Mouse (Mus musculus) skeletal muscle tissue, adult 2 months (tissue): ENCODE measurements around the gene Btf3l4.

Experiments used
- DNase-seq: peaks from one replicate; pipeline ENCODE4 v3.0.0-alpha.2; 2012; ENCODE audit warnings: low read depth, low spot score

Btf3l4 gene

DNA sequence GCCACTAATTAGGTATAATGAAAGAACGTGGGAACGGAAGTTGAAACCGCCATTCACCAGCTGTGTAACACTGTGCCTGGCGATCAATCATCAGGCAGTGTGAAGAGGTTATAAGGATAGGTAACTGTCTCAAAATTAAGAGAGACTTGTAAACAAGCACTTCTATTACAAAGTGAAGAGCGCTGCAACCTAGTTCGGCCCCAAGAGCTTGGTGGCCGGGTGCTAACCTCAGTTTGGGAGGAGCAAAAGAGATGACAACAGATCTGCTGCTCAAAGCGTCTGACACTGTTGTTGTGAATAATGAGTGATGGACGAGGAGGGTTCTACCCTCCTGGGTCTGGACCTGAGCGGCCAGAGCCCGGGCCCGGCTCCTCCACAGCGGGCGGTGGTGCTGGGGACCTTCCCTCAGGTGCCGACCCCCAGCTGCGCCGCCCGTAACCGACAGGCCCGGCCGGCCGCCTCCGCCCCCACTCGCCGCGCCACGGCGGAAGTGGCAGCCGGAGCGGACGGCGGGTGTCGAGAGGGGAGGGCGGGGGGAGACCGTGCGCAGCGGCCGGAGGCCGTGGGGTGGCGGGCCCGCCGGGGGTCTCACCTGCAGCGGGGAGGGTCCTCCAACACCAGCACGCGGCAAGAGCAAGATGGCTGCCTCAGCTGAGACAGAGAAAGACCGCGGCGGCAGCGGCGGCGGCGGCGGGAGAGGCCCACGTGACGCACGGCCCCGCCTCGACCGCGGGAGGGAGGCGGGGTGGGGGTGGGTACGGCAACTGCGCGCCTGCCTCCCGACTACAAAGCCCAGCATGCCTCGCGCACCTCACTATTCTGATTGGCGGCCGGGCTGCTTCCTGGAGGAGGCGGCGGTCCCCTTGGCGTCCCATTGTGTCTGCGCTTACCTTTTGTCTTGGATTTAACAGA, at the start of gene Btf3l4:
Gene Btf3l4, minus strand, starts transcription at position 699 of the 912 bp plus-strand sequence.
- peak; percentile 88 for DNase-seq

DNA sequence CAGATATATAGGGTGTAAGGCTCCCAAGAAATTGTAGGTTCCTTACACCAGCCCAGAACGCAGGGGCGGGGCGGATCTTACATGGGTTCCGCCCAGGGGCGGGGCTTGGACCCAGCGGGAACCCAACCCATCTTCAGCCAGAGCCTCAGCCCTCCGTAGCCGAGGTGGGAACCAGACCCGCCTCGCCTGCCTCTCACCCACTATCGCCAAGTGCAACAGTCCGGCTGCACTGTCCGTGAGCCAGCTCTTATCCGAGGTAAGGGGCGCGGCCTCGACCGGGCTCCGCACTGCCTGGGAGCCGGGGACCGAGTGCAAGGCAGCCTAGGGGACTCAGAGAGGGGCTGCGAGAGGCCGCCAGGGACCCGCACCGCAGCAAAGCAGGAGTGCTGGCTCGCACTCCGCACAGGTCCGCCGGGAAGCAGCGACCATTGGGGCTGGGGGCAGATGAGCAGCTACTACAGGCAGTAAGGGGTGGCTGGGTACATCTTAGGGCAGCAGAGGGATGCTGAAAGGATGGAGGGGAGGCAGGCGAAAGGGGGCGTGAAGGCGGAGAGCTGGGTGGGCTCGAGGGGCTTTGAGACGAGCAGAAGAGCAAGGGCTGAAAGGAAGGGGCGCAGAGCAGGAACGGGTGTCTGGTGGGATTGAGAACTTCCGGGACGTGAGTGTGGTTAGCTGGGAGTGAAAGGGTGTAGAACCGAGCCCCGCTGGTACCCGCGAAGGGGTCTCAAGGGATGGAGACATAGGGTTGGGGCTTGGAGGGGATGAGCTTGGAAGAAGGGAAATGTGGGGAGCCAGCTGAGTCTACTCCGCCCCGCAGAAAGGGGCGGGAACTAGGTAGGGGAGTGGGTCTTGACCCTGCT, 45.8 kb upstream of the Btf3l4 start, which contains the start of gene Rab3b:
Gene Rab3b, plus strand, starts transcription at position 101 of the 860 bp plus-strand sequence.
- no peak for DNase-seq

DNA sequence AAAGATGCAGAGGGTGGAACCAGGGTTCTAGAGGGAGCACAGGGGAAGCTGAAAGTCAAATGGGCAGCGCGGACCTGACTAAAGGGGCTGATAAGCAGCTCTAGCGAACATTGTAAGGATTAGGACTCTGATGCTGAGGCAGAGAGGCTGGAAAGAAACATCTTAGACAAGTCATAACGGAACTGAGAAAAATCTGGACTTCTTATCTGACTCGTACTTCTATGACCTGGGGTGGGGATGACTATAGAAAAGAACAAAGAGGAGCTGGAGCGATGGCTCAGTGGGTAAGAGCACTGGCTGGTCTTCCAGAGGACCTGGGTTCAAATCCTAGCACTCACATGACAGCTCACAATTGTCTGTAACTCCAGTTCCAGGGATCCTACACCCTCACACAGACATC, 44.5 kb upstream of the Btf3l4 start:
- no peak for DNase-seq

DNA sequence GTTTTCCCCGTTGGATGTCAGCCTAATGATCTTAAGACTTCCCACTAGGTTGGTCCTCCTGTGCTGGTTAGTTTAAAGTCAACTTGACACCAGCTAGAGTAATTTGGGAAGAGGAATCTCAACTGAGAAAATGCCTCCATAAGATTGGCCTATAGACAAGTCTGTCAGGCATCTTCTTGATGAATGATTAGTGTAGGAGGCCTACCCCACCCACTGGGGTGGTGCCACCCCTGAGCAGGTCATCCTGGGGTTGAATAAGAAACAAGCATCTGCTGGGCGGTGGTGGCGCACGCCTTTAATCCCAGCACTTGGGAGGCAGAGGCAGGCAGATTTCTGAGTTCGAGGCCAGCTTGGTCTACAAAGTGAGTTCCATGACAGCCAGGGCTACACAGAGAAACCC, 40.3 kb upstream of the Btf3l4 start:
- no peak for DNase-seq

DNA sequence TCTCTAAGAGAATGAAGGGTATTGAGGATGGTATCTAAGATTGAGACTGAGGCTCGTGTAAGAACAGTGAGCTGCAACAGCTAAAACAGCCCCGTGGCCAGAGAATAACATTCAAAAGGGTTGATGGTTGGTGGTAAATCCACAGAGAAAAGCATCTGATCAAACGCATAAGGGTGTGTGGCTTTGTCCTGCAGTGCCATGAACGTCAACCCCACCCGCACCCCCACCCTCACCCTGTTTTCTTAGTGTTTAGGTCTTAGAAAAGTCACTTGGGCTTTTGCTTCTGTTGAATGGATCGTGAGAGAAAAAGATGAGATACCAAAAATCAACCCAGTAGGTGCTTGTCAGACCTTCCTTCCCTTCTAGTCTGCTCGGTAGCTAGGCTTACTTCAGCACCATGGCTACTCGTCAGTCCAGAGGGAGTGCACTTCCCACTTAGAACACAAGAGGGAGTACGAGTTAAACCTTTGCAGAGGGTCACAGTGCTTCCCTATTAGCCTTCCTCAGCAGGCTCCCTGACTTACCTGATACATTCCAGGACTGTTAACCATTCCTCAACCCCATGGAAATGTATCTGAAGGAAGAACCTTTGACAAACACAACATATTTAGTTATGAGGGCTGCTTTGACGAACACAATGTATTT, 36.4 kb upstream of the Btf3l4 start:
- DNase-seq: peak; percentile 74

DNA sequence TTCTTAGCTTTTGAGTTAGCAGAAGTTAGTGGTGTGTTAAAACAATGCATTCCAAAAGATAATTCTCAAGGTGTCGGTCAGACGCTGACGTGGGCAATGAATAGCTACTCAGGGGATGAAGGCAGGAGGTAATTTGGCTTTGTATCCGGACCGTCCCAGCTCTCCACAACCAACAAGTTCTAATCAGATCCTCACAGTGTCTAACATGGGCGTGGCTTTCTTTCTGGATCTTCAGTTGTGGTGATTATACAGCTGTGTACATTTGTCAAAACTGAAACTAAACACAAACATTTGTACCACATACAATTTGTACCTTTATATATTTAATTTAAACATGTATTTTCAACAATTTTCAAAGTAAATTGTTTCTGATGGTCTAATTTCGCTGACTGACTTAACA, 33.4 kb upstream of the Btf3l4 start:
- no peak for DNase-seq

DNA sequence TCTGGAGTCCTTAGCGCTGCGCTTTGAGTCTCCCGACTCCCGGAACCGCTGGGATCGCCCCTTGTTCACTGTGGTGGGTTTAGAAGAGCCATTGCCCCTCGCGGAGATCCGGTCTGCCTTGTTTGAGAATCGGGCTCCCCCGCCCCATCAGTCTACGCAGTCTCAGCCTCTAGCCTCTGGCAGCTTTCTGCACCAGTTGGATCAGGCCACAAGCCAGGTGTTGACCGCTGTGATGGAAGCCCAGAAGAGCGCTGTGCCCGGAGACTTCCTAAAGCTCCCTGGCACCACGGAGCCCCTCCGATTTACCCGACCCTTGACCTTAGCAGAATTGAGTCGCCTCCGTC, 15.1 kb upstream of the Btf3l4 start, which contains the start of gene A730015C16Rik:
Gene A730015C16Rik, minus strand, starts transcription at position 115 of the 344 bp plus-strand sequence.
- DNase-seq: peak; percentile 7

DNA sequence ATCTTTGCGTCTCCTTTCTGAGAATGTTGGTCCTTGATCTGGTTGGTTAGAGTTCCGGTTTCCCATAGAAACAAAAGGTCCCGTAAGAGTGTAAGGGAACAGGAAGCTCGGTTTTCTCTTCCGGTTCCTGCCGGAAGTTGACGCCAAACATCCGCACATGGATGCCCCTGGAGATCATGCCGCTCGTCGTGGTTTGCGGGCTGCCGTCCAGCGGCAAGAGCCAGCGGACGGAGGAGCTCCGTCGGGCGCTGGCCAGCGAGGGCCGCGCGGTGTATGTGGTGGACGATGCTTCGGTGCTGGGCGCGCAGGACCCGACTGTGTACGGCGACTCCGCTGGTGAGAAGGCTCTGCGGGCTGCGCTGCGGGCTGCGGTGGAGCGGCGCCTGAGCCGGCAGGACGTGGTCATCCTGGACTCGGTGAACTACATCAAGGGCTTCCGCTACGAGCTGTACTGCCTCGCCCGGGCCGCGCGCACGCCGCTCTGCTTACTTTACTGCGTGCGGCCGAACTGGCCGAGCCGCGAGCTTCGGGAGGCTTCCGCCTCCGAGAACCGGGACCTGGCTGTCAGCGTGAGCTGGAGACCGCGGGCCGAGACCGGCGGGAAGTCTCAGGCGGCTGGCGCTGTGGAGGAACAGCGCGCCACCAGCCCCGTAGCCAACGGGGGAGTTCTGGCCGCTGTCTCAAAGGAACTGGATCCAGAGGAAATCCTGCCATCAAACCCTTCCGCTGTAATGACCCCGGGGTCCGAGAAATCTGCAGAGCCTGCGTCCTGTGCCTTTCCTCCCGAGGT, 14.5 kb upstream of the Btf3l4 start, which contains the start of gene Kti12:
Gene Kti12, plus strand, starts transcription at position 71 of the 790 bp plus-strand sequence.
- peak; percentile 82 for DNase-seq

DNA sequence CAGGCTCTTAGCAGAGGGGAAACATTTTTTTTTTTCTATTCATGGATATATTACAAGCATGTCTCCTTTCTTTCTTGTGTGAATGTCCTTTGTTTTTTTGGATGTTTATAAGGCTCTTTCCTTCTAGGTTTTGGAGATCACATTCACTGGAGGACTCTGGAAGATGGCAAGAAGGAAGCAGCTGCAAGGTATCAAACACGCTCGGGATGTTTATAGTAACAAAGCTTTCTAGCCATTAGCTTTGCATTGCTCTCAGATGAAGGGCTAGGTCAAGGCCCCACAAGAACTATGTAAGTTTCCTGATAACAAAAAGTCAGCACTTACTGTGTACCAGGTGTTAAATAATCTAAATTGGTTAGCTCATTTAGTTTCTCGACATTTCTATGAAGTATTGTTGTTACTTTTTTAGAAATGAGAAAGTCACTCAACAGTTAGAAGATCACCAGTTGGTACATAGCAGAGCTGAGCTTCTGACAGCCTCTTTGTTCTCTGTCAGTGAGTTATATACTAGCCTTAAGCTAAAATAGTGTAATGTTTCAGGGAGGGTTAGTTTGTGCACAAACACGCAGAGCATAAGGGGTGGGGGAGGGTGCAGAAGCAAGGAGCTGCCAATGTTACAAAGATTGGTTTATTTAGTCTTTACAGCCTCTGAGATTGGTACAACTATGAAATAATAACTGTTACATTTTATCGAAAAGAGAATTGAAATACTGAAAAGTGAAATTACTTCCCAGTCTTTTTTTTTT, 12.6 kb upstream of the Btf3l4 start:
- DNase-seq: no peak

DNA sequence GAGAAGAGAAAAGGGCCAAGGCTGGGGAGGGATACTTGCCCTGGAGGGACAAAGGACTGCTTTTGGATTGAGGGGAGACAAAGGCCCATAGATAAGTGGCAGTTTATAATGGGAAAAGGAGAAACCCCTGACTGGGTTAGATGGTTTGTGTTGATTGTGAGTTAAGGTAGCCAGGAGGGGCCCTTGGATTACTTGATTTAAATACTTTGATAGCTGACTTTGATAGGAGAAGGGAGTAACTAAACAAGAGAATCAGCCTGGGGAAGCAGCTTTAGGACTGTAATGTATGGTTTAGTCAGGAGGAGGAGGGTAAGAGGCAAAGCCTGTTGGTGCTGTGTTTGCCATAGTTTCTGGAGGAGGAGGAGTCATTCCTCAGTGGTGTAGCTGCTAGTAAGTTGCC, 9.9 kb upstream of the Btf3l4 start:
- DNase-seq: no peak

DNA sequence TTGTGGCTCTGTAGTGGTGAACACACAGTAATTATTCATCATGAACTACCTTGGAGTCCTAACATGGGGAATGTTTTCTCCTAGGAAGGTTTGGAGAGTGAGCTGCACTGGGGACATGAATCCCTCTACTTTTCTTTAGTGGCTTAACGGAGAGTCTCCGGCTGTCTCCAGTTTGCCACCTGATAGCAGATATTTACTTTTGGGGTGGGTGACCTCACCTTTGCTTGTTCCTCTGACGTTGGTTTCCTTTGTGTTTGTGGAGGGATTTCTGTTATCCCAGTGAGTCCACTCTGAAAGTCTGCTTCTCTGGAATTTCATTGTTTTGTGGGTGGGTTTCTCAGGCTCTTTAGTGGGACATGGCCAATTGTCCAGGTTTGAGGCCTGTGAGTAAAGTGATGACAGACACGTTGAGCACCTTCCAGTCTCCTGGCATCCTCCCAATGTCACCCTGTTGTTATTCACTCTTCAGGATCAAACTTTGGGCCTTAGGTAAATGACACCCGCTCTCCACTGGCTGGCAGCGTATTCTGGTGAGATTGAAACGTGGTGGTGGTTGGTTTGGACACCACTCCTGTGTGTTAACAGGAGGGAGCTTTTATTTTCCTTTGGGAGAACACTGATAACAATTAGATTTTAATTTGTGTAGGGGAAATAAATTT, 8.6 kb upstream of the Btf3l4 start:
- DNase-seq: no peak

DNA sequence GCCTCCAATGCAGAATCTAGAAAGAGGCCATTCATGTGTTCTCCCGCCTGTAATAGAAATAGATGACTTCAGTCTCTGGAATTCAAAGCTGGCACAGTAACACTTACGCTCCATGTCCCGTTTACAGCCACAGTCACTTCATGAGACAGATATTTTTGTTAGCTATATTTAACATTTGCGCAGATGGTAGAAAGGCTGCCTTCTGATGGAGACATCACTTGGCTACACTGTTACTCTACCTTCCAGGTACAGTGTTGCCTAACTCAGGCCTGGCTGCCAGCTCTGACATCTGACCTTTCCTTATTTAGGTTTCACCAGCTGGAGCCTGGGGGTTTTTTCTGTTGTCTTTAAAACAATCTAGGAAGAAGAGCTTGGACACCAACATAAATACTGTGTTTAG, 4.6 kb upstream of the Btf3l4 start:
- peak; percentile 19 for DNase-seq

DNA sequence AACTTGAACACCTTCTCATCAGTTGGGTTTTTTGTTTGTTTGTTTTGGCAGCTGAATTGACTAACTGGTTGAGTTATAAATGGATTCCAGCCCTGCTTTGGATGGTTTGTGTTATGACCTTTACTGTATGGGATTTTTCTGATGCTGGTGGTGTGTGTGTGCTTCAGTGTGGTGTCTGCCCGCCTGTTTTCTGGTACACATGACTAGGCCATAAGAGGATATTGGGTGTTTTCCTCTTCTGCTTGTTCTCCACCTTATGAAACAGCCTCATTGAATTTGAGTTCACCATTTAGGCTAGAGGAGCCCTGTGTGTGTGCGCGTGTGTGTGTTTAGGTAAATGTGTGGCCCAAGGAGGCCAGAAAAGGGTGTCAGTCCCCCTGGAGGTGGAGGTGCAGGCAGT, 2.1 kb upstream of the Btf3l4 start:
- no peak for DNase-seq

DNA sequence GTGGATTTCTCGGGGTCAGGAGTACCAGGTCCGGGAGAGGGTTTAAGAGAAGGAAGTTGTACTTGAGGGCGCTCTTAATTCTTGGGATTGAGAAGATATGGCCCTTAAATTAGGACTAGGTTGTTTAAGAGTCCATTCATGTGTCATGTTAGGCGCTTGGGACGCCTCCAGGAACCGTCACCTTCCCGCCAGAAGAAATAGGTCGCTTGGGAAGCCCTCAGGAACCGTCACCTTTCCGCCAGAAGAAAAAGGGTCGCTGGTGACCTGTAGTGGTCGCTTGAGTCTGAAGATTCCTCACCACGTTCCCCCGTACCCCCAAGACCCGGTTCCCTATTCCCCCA, 1.5 kb upstream of the Btf3l4 start:
- DNase-seq: no peak

DNA sequence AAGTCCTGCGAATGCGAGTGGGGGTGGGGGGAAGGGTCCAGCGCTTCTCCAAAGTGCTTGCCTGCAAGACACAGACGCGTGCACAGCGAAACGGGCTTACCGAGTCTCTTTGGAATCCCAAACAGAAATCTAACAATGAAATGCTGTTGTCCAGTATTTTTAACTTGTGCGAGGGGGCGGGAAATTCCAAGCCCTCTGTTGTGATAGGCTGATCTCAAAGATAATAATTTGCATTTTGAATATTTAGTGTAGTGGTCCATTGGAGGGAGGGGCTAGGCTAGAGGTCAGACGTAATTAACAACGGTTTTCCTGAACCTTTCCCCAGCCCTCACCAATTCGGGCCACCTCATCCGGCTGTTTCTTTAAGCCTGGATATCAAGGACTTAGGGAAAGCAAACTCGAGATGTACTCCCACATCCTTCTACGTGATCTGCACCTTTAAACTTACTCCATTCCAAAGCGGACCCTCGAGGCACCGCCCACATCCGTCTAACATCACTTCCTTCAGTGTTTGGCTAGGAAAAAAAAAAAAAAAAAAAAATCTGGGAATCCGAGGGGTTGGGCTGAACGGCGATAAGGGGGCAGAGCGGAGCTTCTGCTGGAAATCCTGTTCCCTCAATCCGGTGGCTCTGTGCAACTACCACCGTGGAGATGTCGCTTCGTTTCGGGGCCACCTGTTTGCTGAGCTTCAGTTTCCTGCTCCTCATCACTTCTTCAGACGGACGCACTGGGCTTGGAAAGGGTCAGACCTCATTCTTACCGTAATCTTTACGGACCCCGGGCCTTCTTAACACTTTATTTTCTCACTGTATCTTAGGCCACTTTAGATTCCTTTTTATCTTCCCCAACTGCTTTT, 929 bp upstream of the Btf3l4 start, which contains the start of gene Txndc12:
Gene Txndc12, plus strand, starts transcription at position 487 of the 856 bp plus-strand sequence.
- peak; percentile 79 for DNase-seq

DNA sequence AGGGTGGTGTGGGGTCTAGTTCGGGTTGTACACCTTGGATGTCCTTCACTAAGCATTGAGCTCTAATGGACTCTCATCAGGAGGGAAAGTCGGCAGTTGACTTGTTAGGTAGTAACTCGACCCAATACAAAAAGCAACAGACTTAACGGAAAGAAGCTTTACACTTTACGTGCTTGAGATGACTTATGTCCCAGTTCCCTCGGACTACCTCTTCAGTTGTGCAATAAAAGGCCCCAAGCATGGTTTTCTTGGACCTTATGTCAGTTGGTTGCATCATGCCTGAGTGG, 357 bp upstream of the Btf3l4 start:
- DNase-seq: peak; percentile 52

DNA sequence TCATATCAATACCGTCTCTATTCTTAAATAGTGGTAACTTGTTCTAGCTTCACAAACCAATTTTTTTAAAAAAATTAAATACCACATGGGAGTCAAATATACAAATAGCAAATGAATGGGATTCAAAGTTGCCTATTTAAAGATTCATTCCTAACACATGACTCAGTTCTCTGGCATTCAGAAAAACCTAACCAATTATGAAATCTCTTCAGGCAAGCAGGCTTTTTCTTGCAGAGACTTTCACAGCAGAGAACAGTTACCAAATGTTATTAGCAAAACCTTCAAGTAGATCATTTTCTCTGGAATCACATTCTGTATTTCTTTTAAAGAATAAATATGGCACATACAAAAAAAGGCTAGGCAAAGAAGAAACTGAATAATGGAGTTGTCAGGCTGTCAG, 2.7 kb downstream of the Btf3l4 start:
- no peak for DNase-seq

DNA sequence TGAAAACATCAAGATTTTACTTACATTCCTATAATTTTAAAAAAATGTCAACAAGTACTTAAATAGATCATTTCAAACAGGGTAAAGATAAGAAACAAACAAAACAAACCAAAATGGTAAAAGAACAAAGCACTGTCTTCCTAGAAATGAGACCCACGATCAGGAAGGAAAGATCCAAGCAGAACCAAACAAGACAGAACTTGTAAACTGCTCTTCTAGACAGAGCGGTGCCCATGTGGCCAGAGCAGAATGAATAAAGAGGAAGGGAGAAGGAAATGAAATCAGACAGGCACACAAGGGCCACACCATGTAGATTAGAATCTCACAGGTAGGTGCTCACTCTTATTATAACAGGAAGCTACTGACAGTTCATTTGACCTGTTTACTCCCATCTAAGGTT, 6.8 kb downstream of the Btf3l4 start:
- DNase-seq: no peak

DNA sequence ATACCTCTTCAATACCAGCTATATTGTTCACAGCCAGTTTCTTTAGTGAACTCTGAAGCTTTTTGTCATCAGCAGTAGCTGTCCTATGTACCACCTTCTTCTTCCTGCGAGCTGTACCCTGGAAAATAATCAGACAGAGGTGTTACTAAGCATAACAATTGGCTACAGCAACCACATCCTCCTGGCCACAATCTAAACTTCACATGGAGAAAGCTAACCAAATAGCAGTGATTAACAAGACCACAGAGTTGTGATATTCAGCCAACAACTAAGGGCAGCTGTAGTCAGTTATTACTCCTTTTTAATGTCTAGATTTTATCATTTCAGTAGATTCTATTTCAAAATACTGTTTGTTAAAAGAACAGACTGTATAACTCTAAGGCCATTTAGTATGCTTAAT, 7.3 kb downstream of the Btf3l4 start:
- DNase-seq: no peak
